ENCODE assay signal across 19 mouse cellular contexts in genomic region chr9:22337217-22337616, GRCm38 (mm10).
"Had no signal": no experiment of that assay in that cellular context is flagged by ENCODE, and none has a peak within 500 bp of the region (broad histone marks: within the 10 kb centered on the region; RNA-seq: fewer than 3 reads in every experiment).

No protein-coding gene starts in this region.

- H3K36me3 ChIP-seq: midbrain, embryonic 15.5 days; neural tube, embryonic 15.5 days had no signal

- H3K9me3 ChIP-seq: kidney, embryonic 15.5 days; limb, embryonic 10.5 days; limb, embryonic 13.5 days; liver, embryonic 15.5 days; midbrain, embryonic 12.5 days; midbrain, embryonic 15.5 days; neural tube, embryonic 12.5 days; neural tube, embryonic 15.5 days had no signal

- H3K4me3 ChIP-seq: kidney, embryonic 15.5 days; limb, embryonic 10.5 days; limb, embryonic 13.5 days; liver, embryonic 15.5 days; midbrain, embryonic 12.5 days; midbrain, embryonic 15.5 days; neural tube, embryonic 12.5 days; neural tube, embryonic 15.5 days had no signal

- DNase-seq: kidney, adult 11 months; kidney, adult 8-10 months; kidney, postnatal 10 days; kidney, postnatal 36 days; lung, adult 2 months; lung, postnatal 14 days; lung, postnatal 4 days; right cerebral cortex, adult 18-20 months; right cerebral cortex, postnatal 14 days; right cerebral cortex, postnatal 4 days; thymus, postnatal 25 days had no signal

- H3K4me1 ChIP-seq: kidney, embryonic 15.5 days; limb, embryonic 10.5 days; limb, embryonic 13.5 days; liver, embryonic 15.5 days; midbrain, embryonic 12.5 days; midbrain, embryonic 15.5 days; neural tube, embryonic 12.5 days; neural tube, embryonic 15.5 days had no signal

- ATAC-seq: midbrain, embryonic 15.5 days had no signal

- H3K4me2 ChIP-seq: kidney, embryonic 15.5 days; limb, embryonic 13.5 days; liver, embryonic 15.5 days; midbrain, embryonic 12.5 days; midbrain, embryonic 15.5 days; neural tube, embryonic 12.5 days; neural tube, embryonic 15.5 days had no signal

- H3K27ac ChIP-seq: kidney, embryonic 15.5 days; limb, embryonic 10.5 days; limb, embryonic 13.5 days; liver, embryonic 15.5 days; midbrain, embryonic 12.5 days; midbrain, embryonic 15.5 days; neural tube, embryonic 12.5 days; neural tube, embryonic 15.5 days had no signal

- H3K27me3 ChIP-seq: kidney, embryonic 15.5 days; limb, embryonic 13.5 days; liver, embryonic 15.5 days; midbrain, embryonic 12.5 days; midbrain, embryonic 15.5 days; neural tube, embryonic 12.5 days; neural tube, embryonic 15.5 days had no signal

- H3K9ac ChIP-seq: kidney, embryonic 15.5 days; limb, embryonic 13.5 days; liver, embryonic 15.5 days; midbrain, embryonic 12.5 days; midbrain, embryonic 15.5 days; neural tube, embryonic 12.5 days; neural tube, embryonic 15.5 days had no signal
